Comparison of ENCODE assay signal across 18 mouse cellular contexts in genomic region chr10:70254666-70255065, GRCm38 (mm10). TPM values are rescaled to one million over a fixed set of nuclear protein-coding genes. Genes with fewer than 3 reads are reported as not detected.
"Had no signal": no experiment of that assay in that cellular context is flagged by ENCODE, and none has a peak within 500 bp of the region (broad histone marks: within the 10 kb centered on the region; RNA-seq: fewer than 3 reads in every experiment).

No protein-coding gene starts in this region.

- H3K4me3 ChIP-seq: kidney, embryonic 15.5 days; limb, embryonic 15.5 days; liver, embryonic 12.5 days; neural tube, embryonic 13.5 days had no signal

- DNase-seq: kidney, postnatal 14 days; lung, embryonic 14.5 days; lung, postnatal 14 days; midbrain, embryonic 14.5 days; retina, postnatal 1 day; right cerebral cortex, postnatal 4 days; spleen, adult 18-20 months; thymus, adult 18-20 months; thymus, postnatal 14 days had no signal

- H3K27ac ChIP-seq: kidney, embryonic 15.5 days; limb, embryonic 15.5 days; liver, embryonic 12.5 days; neural tube, embryonic 13.5 days had no signal

RNA-seq across cellular contexts. Expression of gene Slc16a9, which starts 9.8 kb away (rescaled TPM):
- total RNA-seq: megakaryocyte-erythroid progenitor cell, adult 5-6 weeks had no signal

RNA-seq across cellular contexts. Expression of gene Mrln, which starts 50.2 kb away (rescaled TPM):
- total RNA-seq: layer of hippocampus, adult 8-10 months; left cerebral cortex, adult 18-20 months; left cerebral cortex, postnatal 14 days; megakaryocyte-erythroid progenitor cell, adult 5-6 weeks had no signal
- polyA plus RNA-seq: large intestine, adult 2 months; lung, embryonic 14.5 days; midbrain, embryonic 14.5 days had no signal
